Mouse (Mus musculus): ENCODE results near the gene Fhit.

The Fhit gene

DNA sequence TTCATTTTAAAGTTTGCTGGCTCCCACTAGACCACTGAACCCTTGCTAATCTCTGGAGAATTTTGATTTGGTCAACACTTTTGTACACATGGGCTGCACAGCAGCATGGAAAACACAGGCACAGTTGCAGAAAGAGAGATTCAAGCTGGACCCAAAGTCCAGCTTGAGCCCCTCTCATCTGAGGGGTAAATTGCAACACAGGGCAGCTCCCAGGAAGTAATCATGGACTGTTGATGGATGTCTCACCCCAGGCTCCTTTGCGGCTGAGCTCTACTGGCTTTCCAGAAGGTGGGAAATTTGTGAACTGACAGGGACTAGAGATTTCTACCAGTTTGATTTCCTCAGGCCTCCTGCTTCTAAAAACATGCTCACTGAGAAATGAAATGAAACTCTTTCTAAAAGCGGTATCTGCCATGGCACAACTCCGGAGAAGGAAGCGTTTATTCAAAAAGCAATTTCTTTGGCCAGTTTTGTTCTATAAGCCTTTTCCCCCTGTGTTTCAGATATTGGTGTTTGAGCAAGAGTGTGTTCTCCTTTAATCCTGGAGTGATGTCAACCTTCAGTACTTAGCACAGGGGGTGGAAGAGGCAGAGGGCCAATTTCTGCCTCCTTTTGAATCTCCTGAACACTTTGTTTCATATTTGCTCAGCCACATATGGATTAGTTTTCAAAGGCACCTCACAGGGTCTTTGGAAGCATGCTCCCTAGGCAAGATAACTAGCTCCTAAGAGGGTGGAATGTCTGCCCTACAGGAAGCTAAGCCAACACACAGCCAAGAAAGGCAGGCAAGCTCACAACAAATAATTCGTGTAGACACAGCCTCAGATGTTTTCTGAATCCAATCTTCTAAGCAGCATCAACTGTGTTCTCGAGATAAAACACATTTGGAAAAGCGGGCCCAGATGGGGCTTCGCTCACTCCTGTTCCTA lies 1578.3 kb downstream of the Fhit start:
- no peak for DNase-seq

DNA sequence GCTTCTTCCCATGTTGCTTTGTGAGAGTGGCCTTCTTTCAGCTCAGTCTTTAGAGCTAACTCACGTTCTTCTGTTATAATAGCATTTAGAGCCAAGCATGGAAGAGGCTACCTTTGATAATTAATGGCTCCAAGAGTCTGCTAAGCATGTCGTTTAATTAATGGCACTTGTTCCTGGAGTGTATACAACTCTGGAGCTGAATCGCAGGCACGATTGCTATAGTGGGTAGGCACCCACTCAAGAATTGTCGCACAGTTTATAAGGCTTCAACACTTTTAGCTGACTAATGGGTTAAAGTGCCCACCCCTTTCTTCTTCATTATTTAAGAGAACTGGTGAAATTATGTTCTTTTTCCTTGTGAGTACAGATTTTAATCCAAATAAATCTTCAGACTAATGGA lies 1605.5 kb downstream of the Fhit start:
- no peak for DNase-seq

DNA sequence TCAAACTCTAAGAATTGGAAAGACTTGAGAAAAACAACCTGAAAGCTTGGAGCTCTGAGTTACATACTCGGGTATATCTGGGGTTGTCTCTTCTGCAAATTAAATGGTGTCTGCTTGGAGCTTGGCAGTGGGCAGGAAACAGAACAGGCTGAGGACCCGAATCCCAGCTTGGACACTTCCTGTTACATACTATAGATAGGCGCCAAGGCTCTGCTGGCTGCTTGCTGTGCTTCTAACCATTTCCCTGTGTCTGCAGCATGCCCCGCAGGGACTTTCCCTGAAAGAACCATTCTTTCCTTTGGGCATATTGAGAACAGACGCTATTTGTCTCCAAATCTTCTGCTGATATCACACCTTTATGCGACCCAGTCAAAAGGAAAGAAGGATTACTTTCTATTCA lies 1606.0 kb downstream of the Fhit start:
- no peak for DNase-seq

DNA sequence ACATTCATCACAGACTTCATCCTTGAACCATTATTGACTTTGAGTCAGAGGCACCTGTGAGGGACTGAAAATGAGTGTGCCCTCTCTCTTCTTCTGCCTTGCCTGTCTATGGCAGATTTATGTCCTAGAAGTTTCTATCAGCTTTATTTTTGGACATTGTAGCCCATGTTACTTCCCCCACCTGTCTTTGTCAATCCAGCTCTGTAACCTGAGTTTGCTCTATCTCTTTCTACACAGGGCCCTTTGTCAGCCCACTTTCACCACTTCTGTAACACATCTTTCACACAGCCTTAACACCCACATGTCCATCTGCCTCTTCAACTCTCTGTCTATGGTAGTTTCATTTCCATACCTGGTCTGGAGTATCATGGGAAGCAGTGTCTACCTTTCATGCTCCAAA lies 1609.7 kb downstream of the Fhit start:
- no peak for DNase-seq

DNA sequence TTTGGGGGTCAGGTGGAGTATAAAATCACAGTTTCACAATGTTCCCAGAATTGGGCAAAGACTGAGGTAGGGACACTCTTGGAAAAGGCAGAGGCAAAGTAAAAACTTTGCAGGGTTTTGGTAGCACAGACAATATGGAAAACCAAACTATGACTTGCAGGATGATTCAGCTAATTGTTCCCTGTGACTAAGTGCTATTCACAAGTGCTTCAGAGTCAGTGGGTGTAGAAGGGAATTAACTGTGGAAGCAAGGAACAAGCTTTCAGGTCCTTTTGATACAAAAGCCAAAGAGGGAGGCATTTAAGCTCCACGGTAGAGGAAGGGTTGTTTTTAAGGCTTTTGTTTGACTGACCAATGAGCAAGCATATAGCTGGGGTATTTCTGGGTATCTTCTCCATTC lies 1613.9 kb downstream of the Fhit start:
- no peak for DNase-seq

DNA sequence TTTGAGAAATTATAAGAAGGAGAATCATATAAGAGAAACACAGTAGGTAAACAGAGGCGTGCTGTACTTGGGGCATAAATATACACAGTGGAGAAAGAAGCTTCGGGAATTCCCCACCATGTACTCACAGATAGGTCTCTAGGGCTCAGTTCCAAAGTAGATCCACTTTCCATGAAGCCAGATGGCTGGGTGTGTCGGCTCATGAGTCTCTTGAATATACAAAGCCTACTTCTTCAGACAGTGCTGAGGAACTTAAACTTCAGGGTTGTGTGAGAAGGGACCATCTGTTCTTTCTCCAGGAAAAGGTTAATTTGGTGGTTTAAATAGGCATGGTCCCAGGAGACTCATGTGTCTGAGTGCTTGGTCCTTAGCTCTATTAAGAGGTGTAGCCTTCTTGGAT lies 1617.5 kb downstream of the Fhit start:
- DNase-seq: no peak

DNA sequence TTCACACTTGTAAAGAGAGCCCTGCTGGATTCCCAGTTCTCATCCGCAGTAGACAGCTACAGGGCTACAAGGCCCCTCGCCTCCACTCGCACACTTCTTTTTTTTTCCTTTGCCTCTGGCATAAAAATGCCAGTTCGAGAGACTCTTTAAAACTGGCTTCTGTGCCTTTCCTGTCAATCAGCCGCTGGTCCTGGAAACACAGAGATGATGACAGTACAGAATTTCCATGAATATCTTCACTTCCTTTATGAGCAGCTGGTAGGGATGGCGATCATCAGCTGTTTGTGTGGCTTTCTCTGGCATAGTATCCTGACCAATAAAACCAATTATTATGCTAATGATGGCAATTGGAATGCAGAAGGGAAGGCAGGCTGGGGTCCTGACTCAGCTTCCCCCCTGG lies 1626.3 kb downstream of the Fhit start:
- DNase-seq: no peak

DNA sequence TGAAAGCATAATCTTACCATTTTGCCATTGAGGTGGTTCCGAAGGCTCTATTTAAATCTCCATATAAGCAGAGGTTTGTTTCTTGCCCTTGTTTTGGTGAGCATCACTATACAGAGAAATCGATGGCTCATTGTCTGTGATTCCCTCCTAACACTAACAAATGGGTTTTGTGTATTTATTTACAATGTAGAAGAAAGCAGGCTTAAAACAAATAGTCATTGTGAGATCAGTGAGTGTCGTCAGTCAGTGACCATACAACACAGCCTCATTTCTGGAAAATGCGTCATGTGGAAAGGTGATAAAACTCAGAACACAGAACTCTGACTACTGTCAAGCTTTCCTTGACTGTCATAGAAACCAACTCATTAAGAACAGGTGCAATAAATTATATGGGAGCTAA lies 1632.6 kb downstream of the Fhit start:
- no peak for DNase-seq

DNA sequence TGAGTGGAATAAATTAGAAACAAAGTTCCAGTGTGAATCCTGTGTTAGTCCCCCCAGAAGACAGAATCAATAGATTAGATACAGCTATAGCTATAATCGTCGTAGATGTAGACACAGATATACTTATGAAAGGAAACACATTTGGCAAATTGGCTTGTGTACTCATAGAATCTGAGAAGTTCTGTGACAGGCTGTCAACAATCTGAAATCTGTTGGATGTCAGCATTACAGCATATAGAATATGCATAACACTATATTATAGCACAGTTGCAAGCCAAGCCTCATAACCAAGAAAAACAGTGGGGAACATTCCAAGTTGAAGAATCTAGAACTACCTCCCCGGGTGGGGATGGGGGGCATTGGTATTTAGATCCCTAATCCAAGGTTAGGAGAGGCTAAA lies 1635.7 kb downstream of the Fhit start:
- no peak for DNase-seq

DNA sequence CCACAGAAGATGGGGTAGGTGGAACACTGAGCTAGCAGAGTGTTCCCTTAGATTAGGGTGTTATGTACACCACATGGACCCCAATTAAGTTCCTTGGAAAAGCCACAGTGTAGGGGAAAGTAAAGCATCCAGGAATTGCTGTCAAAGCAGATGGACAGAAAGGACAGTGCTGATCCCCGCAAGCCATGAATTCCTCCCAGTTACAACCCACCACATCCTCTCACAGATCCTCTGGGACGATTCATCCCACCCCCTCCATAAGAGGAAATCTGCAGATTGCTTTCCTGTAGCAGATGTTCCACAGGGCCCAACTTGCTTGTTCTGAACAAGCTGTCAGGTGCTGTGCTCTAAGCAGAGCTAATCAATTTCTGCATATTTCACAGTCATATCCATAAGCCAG lies 1644.2 kb downstream of the Fhit start:
- DNase-seq: no peak

DNA sequence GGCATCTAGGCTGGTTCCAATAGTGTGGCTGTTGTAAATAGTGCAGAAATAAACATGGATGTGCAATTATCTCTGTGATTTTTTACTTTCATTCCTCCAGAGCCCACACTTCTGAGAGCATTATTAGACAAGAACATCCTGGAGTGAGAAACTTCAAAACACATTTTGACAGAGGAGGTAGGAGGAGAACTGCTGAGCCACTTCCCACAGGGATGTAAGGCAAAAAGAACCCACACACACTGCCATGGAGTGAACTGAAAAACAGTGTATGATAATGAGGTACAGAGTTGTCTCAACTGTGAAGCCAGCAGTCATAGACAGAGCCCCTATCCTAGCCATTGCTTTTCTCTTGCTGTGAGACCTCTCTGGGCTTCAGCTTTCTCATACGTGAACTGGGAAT lies 1652.2 kb downstream of the Fhit start:
- no peak for DNase-seq

All from spleen, adult 18-20 months (tissue).